Mouse (Mus musculus) olfactory bulb, adult 2 months (tissue): ENCODE results near the gene Brsk1. TPM values are rescaled to one million over a fixed set of nuclear protein-coding genes. Genes with fewer than 3 reads are reported as not detected.

ENCODE experiments used
- H3K27ac ChIP-seq: fragments of 200-500 bp; 2 replicates; pipeline ENCODE4 v1.5.1; 2012; ENCODE audit warnings: low read depth, low read length; ENCODE audit not compliant: insufficient read depth
- H3K4me1 ChIP-seq: fragments of 200-500 bp; 2 replicates; pipeline ENCODE4 v1.6.1; 2012; ENCODE audit warnings: low read length; ENCODE audit not compliant: control insufficient read depth, insufficient read depth
- H3K4me3 ChIP-seq: fragments of 200-500 bp; 2 replicates; pipeline ENCODE4 v1.5.1; 2012; ENCODE audit warnings: mild to moderate bottlenecking, low read depth, low read length, moderate library complexity; ENCODE audit not compliant: insufficient read depth
- CTCF ChIP-seq: fragments of 200-500 bp; IDR thresholded peaks from 2 replicates; pipeline ENCODE4 v1.5.1; 2012; ENCODE audit warnings: low read depth, mild to moderate bottlenecking, low read length, moderate library complexity; ENCODE audit not compliant: insufficient read depth
- POLR2A ChIP-seq: fragments of 200-500 bp; IDR thresholded peaks from 2 replicates; pipeline ENCODE4 v1.6.1; 2012; ENCODE audit warnings: mild to moderate bottlenecking, low read depth, low read length, moderate library complexity; ENCODE audit not compliant: insufficient read depth
- WGBS: fragments of 180-500 bp; shearing (Covaris S2); methylation state at CpG from one replicate; pipeline ENCODE4 v1.1.7; 2018; 5-methylcytosine and 5-hydroxymethylcytosine counted together
- polyA plus RNA-seq: library from polyadenylated mRNA; stranded (reverse); fragments of >200 nt; gene quantifications from 2 replicates; pipeline ENCODE4 v1.2.4, GENCODE M21; 2012; ENCODE audit warnings: low replicate concordance; ENCODE audit not compliant: missing spikeins, insufficient read depth, insufficient read length

The Brsk1 gene
- polyA plus RNA-seq, 1 experiment = not detected

DNA sequence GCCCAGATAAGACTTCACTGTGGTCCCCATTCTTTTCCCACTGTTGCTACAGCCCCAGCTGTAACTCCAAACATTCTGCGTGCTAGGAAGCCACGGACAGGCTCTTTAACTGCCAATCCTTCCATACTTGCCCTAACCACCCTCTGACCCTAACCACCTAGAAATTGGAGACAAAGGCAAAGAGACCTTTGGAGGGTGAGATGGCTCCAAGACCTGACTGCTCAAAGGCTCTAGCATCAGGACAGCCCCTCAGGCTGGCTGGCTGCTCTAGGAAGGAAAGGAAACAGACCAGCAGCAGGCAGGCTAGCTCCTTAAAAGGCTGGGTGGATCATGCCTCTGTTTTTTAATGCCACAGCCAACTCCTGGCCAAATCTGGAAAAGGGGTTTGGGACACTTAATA lies 36.2 kb upstream of the Brsk1 start:
- H3K27ac ChIP-seq = peak overlapping the region; percentile 32; the same call in 1 of the 2 replicates
- 57% methylated on average over 2 of the region's 2 CpGs for WGBS
- H3K4me1 ChIP-seq = peaks cover 28% of the 10 kb centered on the region
- H3K4me3 ChIP-seq = no peak overlapping the region
- no peak for TF ChIP-seq CTCF
- TF ChIP-seq POLR2A = no peak

DNA sequence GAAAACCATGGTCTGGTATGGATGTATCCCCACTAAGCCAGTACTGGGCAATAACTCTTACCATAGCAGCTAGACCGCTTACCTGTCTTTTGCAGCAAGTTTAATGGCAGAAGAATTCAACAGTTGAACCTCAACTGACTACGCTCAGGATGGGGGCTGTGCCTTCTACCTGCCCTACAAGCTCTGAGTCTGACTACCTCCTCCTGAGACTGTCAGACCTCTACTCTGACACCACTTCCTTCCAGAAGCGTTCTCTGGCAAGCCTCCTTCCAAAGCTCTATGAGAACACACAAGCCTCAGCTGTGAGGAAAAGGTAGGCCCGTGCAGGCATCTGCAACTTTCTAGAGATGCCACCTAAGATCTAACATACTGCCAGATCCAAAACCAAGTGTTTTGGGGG lies 35.0 kb upstream of the Brsk1 start:
- Histone ChIP-seq H3K27ac (no peak overlapping the region), H3K4me3 (no peak overlapping the region), H3K4me1 (peaks cover 28% of the 10 kb centered on the region)
- TF ChIP-seq CTCF (no peak), POLR2A (no peak)
- WGBS = 86% methylated on average over 4 of the region's 4 CpGs

DNA sequence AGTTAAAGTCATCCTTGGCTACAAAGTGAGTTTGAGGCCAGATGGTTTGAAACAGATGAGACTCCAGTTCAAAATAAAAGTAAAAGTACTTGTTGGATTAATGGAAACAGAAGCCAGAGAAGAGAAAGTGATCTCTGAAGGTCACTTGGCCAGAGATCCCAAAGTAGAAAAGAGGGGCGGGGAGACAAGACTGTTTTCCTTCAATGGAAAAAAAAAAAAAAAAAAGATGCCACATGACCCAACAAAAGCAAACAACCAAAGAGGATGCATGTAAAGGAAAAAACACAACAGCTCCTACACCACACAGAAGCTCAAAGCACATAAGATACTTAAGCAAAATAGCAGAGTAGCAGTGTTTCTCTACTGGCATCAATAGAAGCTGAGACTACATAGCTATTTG lies 34.5 kb upstream of the Brsk1 start:
- Histone ChIP-seq H3K27ac (no peak overlapping the region), H3K4me1 (peaks cover 33% of the 10 kb centered on the region), H3K4me3 (no peak overlapping the region)
- TF ChIP-seq CTCF (no peak), POLR2A (no peak)
- 69% methylated on average over 1 of the region's 1 CpGs for WGBS

DNA sequence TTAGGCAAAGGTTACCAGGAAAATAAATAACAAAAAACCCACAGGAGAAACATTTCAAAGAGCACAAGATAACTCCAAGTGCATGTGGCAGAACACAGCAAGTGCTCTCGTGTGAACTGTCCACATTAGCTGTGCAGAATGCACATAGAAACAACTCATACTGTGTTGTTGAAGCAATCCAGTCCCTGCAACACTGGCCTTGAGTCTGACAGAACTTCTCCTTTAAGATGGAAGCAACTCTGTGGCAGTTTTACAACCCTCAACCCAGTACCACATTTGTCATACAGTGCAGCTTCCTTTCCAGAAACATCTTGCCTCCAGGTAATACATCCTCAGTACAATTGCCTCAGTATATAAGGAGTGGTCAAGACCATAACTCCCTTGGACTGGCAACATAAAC lies 33.6 kb upstream of the Brsk1 start:
- no peak overlapping the region for H3K27ac ChIP-seq
- H3K4me1 ChIP-seq = peaks cover 27% of the 10 kb centered on the region
- WGBS = 2% methylated on average over 1 of the region's 1 CpGs
- no peak overlapping the region for H3K4me3 ChIP-seq
- TF ChIP-seq POLR2A (no peak), CTCF (no peak)

DNA sequence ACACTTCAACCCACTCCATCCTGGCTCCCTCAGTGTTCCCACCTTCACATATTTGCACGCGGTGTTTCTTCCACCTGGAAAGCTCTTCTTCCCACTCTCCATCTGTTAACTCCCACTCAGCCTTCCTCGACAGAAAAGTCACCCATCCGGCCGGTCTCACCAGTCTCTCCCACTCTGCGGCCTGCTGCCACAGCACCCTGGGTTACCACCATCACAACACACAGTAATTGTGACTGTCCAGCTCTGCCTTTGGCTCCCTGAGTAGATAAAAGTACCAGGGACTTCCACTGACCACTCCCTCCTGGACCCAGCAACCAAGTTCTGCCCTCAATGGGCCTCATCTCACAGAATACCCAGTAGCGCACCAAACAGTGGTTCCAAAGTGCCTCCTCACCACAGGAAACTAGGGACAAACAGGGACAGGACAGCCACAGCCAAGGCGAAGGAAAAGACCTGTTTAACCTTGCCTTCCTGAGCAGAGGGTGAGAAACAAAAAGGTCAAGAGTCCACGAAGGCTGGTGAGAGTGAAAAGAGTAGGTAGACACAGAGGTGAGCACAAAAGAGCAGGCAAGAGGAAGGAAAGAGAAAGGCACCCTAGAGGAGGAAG lies 32.8 kb upstream of the Brsk1 start:
- Histone ChIP-seq H3K4me1 (peaks cover 23% of the 10 kb centered on the region), H3K27ac (no peak overlapping the region), H3K4me3 (peak overlapping the region; percentile 100)
- TF ChIP-seq POLR2A (no peak), CTCF (no peak)
- whole genome bisulfite sequencing = 20% methylated on average over 9 of the region's 9 CpGs

DNA sequence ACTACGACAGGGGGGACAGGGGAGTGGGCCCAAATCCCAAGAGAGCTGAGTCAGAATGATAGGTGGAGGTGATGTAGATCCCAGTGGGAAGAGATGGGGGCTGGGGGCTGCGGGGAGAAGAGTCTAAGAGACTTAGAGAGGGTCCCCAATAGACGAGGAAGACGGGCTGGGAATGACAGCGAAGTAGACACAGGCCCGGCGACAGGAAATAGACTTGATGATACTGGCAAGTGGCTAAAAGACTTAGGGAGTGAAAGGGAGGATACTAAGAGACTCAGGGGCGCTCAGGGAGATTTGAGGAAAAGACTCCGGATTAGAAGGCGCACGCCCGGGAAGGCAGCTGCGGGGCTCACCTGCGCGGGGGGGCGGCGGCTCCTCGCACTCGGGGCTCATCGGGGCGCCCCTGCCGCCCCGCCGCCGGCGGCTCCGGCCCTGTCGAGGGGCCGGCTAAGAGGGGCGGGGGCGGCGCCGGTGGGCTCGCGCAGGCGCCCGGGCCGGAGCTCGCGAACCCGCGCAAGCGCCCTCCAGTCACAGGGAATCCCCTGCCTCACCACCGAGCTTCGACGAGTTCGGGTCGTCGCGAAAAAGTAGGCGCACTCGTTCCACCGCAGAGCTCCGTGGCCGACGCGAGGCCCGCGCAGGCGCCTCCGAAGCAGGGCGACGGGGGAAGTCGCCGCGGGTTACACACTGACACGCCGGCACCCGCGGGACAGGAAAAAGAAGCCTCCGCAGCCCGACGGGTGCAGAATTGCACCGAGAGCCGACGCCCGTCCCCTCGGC lies 32.1 kb upstream of the Brsk1 start:
- WGBS = under 1% methylated on average over 78 of the region's 78 CpGs
- H3K4me3 ChIP-seq = peak overlapping the region; percentile 100
- H3K4me1 ChIP-seq = peaks cover 24% of the 10 kb centered on the region
- TF ChIP-seq POLR2A (no peak), CTCF (no peak)
- H3K27ac ChIP-seq = peak overlapping the region; percentile 99

DNA sequence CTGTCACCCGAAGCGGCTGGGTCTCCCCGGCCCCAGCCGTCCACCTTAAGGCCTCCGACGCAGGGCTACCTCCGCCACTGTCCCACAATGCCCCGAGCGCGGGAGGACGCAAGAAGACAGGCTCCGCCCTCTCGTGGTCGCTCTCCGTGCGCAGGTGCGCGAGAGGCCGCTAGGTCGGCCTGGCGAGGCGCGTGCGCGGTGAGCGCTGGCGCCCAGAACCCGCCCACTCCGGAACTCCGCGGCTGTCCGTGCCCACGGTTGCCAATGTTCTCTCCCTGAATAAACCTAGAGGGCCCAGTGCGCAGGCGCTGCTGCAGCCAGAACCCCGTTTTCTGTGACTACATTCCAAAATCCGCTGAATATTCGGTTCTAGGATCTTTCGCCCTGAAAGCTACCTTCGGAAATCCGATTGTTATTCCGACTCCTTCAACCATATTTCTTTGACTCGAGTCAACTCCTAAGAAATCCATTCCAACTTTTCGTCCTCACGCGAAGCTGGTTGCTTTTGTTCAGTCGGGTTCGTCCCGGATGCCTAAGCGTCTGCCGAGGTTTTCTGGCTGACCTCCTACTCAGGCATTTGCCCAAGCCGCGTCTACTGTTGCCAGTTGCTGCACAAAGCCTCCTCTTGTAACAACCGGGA lies 31.4 kb upstream of the Brsk1 start, which contains the start of gene Ppp6r1:
TSS of gene Ppp6r1 (minus strand) at position 108 of the 640 bp plus-strand sequence.
- WGBS = under 1% methylated on average over 54 of the region's 54 CpGs
- peak; percentile 91 for TF ChIP-seq POLR2A
- no peak for TF ChIP-seq CTCF
- Histone ChIP-seq H3K27ac (peak within 1 kb of the TSS; percentile 99), H3K4me1 (peaks cover 25% of the 10 kb centered on the region), H3K4me3 (peak within 1 kb of the TSS; percentile 100)

DNA sequence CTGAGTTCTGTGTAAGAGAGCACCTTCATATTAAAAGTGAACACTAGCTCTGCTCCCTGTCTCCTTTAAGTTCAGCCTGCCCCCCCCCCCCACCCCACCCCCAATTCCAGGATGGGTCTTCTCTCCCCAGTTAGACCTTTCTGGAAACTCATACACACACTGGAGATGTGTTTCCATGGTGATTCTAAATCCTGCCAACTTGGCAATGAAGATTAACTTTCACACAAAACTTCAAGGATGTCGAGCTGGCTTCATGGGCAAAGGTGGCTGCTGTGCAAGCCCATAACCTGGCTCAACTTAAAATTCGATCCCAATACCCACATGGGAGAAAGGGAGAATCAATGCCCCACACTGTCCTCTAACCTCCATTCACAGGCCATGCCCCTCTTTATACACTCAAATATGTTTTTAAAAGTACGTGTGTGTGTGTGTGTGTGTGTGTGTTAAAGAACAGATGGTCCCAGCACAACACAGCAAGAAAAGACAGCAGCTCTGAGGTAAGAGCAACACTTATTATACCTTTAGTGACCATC lies 30.4 kb upstream of the Brsk1 start:
- 25% methylated on average over 3 of the region's 3 CpGs for WGBS
- Histone ChIP-seq H3K27ac (no peak overlapping the region), H3K4me1 (peaks cover 19% of the 10 kb centered on the region), H3K4me3 (no peak overlapping the region)
- TF ChIP-seq CTCF = no peak
- TF ChIP-seq POLR2A = no peak

DNA sequence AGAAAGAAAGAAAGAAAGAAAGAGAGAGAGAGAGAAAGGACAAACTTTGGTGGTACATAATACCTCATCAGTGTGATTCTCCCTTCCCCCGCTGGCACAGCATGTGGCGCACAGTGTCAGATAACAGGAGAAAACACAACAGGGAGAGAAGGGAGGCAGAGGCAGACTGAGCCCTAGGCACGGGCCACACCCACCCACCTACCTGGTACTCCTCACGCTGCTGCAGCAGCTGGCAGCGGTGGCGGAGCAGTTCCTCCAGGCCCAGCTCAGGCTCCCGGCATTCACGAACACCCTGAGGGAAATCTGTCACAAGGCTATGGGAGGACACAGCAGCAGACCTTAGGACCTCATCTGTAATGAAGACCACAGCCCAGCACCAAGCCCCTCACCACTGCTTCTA lies 27.2 kb upstream of the Brsk1 start:
- Histone ChIP-seq H3K27ac (no peak overlapping the region), H3K4me3 (no peak overlapping the region), H3K4me1 (peaks cover 8% of the 10 kb centered on the region; the same call in 1 of the 2 replicates)
- TF ChIP-seq CTCF (no peak), POLR2A (no peak)
- 46% methylated on average over 8 of the region's 8 CpGs for WGBS
